Mouse (Mus musculus) stomach, postnatal 0 days (tissue): ENCODE data around the gene Pkn3. TPM values are rescaled to one million over a fixed set of nuclear protein-coding genes. Genes with fewer than 3 reads are reported as not detected.

Experiments
- ATAC-seq: fragments of 200-750 bp; cut with Nextera tagmentation; 2 replicates; pipeline ENCODE4 v1.8.0; 2017; ENCODE audit not compliant: low FRiP score, low TSS enrichment
- DNase-seq: peaks from one replicate; pipeline ENCODE4 v3.0.0-alpha.2; 2016; ENCODE audit warnings: low spot score
- H3K27ac ChIP-seq: fragments of 300-500 bp; sonication (generic); replicated peaks from 2 replicates; pipeline ENCODE4 v1.5.1; 2014; ENCODE audit warnings: mild to moderate bottlenecking, control low read depth
- H3K27me3 ChIP-seq: fragments of 300-500 bp; sonication (generic); 2 replicates; pipeline ENCODE4 v1.6.1; 2014; ENCODE audit warnings: low read length; ENCODE audit not compliant: control insufficient read depth, insufficient read depth
- H3K36me3 ChIP-seq: fragments of 300-500 bp; sonication (generic); 2 replicates; pipeline ENCODE4 v1.6.1; 2014; ENCODE audit warnings: low read length, mixed read lengths; ENCODE audit not compliant: control insufficient read depth, insufficient read depth
- H3K4me1 ChIP-seq: fragments of 300-500 bp; sonication (generic); replicated peaks from 2 replicates; pipeline ENCODE4 v1.6.1; 2014; ENCODE audit warnings: antibody characterized with exemption; ENCODE audit not compliant: control insufficient read depth, insufficient read depth
- H3K4me2 ChIP-seq: fragments of 300-500 bp; sonication (generic); replicated peaks from 2 replicates; pipeline ENCODE4 v1.6.1; 2014; ENCODE audit warnings: low read depth, mild to moderate bottlenecking, control low read depth, moderate library complexity
- H3K4me3 ChIP-seq: fragments of 300-500 bp; sonication (generic); 2 replicates; pipeline ENCODE4 v1.5.1; 2014; ENCODE audit warnings: low read depth, low read length, control low read depth
- H3K9ac ChIP-seq: fragments of 300-500 bp; sonication (generic); 2 replicates; pipeline ENCODE4 v1.6.1; 2014; ENCODE audit warnings: mild to moderate bottlenecking, low read length, control low read depth, mixed read lengths
- H3K9me3 ChIP-seq: fragments of 300-500 bp; sonication (generic); 2 replicates; pipeline ENCODE4 v1.6.1; 2016; ENCODE audit warnings: low read length; ENCODE audit not compliant: control insufficient read depth
- CTCF ChIP-seq: IDR thresholded peaks from 2 replicates; pipeline ENCODE4 v1.5.1; 2016; ENCODE audit warnings: antibody characterized with exemption, low read depth, mild to moderate bottlenecking, moderate library complexity
- EP300 ChIP-seq: optimal IDR thresholded peaks from 2 replicates; pipeline ENCODE3; 2016; ENCODE audit warnings: antibody characterized with exemption
- WGBS: fragments of 180-500 bp; shearing (Covaris S2); extraction: QIAGEN DNeasy Blood & Tissue Kit; methylation state at CpG from one replicate; pipeline ENCODE4 v1.1.7; 2014; 5-methylcytosine and 5-hydroxymethylcytosine counted together
- polyA plus RNA-seq: library from polyadenylated mRNA; unstranded; fragments of >200 nt; fragmentation: Nextera tagmentation; extraction: Ambion mirVana; gene quantifications from 2 replicates; pipeline ENCODE4 v1.2.1, GENCODE M21; 2015

Pkn3 gene
- polyA plus RNA-seq, 1 experiment from 2014 or later = 3.1 TPM

GRCm38 (mm10) chr2:30094208-30094588 lies 16.7 kb downstream of the Pkn3 start:
- 3% methylated on average over 13 of the region's 13 CpGs for WGBS
- ATAC-seq = no peak
- H3K4me2 ChIP-seq = peak overlapping the region; percentile 81

GRCm38 (mm10) chr2:30095882-30096527 lies 18.5 kb downstream of the Pkn3 start:
- no peak; the same call in 1 of the 2 replicates for ATAC-seq
- Histone ChIP-seq H3K4me1 (no peaks in the 10 kb centered on the region), H3K9me3 (no peaks in the 10 kb centered on the region), H3K4me3 (no peak overlapping the region), H3K9ac (no peak overlapping the region), H3K27me3 (no peaks in the 10 kb centered on the region), H3K4me2 (no peak overlapping the region), H3K27ac (no peak overlapping the region), H3K36me3 (peaks cover 9% of the 10 kb centered on the region; the same call in 1 of the 2 replicates)
- WGBS = 81% methylated on average over 2 of the region's 2 CpGs
- peak; percentile 64 for DNase-seq
- TF ChIP-seq CTCF (peak; percentile 84), EP300 (no peak)

More at GRCm38 (mm10) chr2:30094208-30094588, 16.7 kb downstream of the Pkn3 start:
- DNase-seq = no peak
- H3K27ac ChIP-seq = peak overlapping the region; percentile 45; the same call in 1 of the 2 replicates
- peak overlapping the region; percentile 65 for H3K9ac ChIP-seq
- H3K4me1 ChIP-seq = no peaks in the 10 kb centered on the region
- H3K9me3 ChIP-seq = no peaks in the 10 kb centered on the region
- TF ChIP-seq CTCF (no peak), EP300 (no peak)
- peak overlapping the region; percentile 53 for H3K4me3 ChIP-seq
- peaks cover 8% of the 10 kb centered on the region; the same call in 1 of the 2 replicates for H3K36me3 ChIP-seq
- no peaks in the 10 kb centered on the region for H3K27me3 ChIP-seq

GRCm38 (mm10) chr2:30100214-30100613 lies 22.7 kb downstream of the Pkn3 start:
- Histone ChIP-seq H3K9ac (no peak overlapping the region), H3K4me3 (no peak overlapping the region), H3K4me1 (no peaks in the 10 kb centered on the region), H3K27ac (no peak overlapping the region), H3K27me3 (no peaks in the 10 kb centered on the region), H3K9me3 (no peaks in the 10 kb centered on the region), H3K36me3 (peaks cover 24% of the 10 kb centered on the region), H3K4me2 (no peak overlapping the region)
- 62% methylated on average over 4 of the region's 4 CpGs for WGBS
- ATAC-seq (no peak), DNase-seq (no peak)
- TF ChIP-seq EP300 = no peak
- peak; percentile 35 for TF ChIP-seq CTCF

- ATAC-seq (0 out of 2 replicates have a peak, but pooled peaks have one; percentile 45), DNase-seq (peak; percentile 69)
- Histone ChIP-seq H3K4me3 (no peak overlapping the region), H3K9me3 (no peaks in the 10 kb centered on the region), H3K4me2 (no peak overlapping the region), H3K27ac (no peak overlapping the region), H3K36me3 (peaks cover 30% of the 10 kb centered on the region), H3K4me1 (no peaks in the 10 kb centered on the region), H3K9ac (no peak overlapping the region), H3K27me3 (no peaks in the 10 kb centered on the region)
- TF ChIP-seq EP300 (no peak), CTCF (peak; percentile 87)
Observed at GRCm38 (mm10) chr2:30106364-30106763, 28.9 kb downstream of the Pkn3 start.

GRCm38 (mm10) chr2:30107646-30108045 lies 30.2 kb downstream of the Pkn3 start:
- Histone ChIP-seq H3K4me1 (no peaks in the 10 kb centered on the region), H3K27ac (no peak overlapping the region), H3K9ac (no peak overlapping the region), H3K4me2 (no peak overlapping the region), H3K9me3 (no peaks in the 10 kb centered on the region), H3K27me3 (no peaks in the 10 kb centered on the region), H3K36me3 (peaks cover 28% of the 10 kb centered on the region), H3K4me3 (no peak overlapping the region)
- ATAC-seq (no peak), DNase-seq (no peak)
- WGBS = 89% methylated on average over 5 of the region's 5 CpGs
- TF ChIP-seq CTCF (no peak), EP300 (no peak)

- Histone ChIP-seq H3K4me2 (no peak overlapping the region), H3K27me3 (no peaks in the 10 kb centered on the region), H3K27ac (no peak overlapping the region), H3K9me3 (no peaks in the 10 kb centered on the region), H3K9ac (no peak overlapping the region), H3K36me3 (peaks cover 29% of the 10 kb centered on the region), H3K4me1 (no peaks in the 10 kb centered on the region), H3K4me3 (no peak overlapping the region)
- TF ChIP-seq EP300 (no peak), CTCF (no peak)
- DNase-seq = no peak
- 85% methylated on average over 4 of the region's 4 CpGs for WGBS
- no peak for ATAC-seq
Observed at GRCm38 (mm10) chr2:30108260-30108659, 30.8 kb downstream of the Pkn3 start.
